Mouse (Mus musculus) heart, embryonic 16.5 days (tissue): ENCODE measurements around the gene Sirt1. TPM values are rescaled to one million over a fixed set of nuclear protein-coding genes. Genes with fewer than 3 reads are reported as not detected.

Experiments
- polyA plus RNA-seq: library from polyadenylated mRNA; unstranded; fragments of >200 nt; fragmentation: Nextera tagmentation; extraction: Ambion mirVana; gene quantifications from 2 replicates; pipeline ENCODE4 v1.2.1, GENCODE M21; 2015

The Sirt1 gene
- polyA plus RNA-seq, 1 experiment from 2014 or later = 2.7 TPM

Other genes starting within 250 kb of the Sirt1 start
- 12.3 and 14.4 TPM in 2 replicates for gene Mypn, start 177.8 kb downstream of the Sirt1 start, polyA plus RNA-seq
- 37.4 and 38.5 TPM in 2 replicates for gene Herc4, start 137.9 kb downstream of the Sirt1 start, polyA plus RNA-seq
- gene Dnajc12, start 739 bp upstream of the Sirt1 start, polyA plus RNA-seq = 6.6 and 7.5 TPM in 2 replicates
- not detected in 2 replicates for gene Gm7075, start 40.1 kb upstream of the Sirt1 start, polyA plus RNA-seq
- gene Ctnna3, start 48.4 kb upstream of the Sirt1 start, polyA plus RNA-seq = 27.6 and 29.1 TPM in 2 replicates